Mouse (Mus musculus): ENCODE results near the gene Pex26. TPM values are rescaled to one million over a fixed set of nuclear protein-coding genes. Genes with fewer than 3 reads are reported as not detected.

The Pex26 gene
- total and polyA plus RNA-seq, 3 experiments, result 6.9 to 9.9 TPM; not detected in 1

GRCm38 (mm10) chr6:121185232-121185631 is 1.8 kb downstream of the Pex26 start:
- Histone ChIP-seq H3K9ac (ENCODE audit: control insufficient read depth, low read depth, low read length, poor library complexity, severe bottlenecking) (peak overlapping the region; percentile 60), H3K4me3 (ENCODE audit: control insufficient read depth in 1 of 2, insufficient read depth in 1 of 2, low read depth in 2 of 2, low read length in 2 of 2) (peak overlapping the region; percentile 24 to 28), H3K4me1 (ENCODE audit: control insufficient read depth in 1 of 2, insufficient read depth in 2 of 2, low read length in 2 of 2) (peaks cover 2 to 3% of the 10 kb centered on the region in 2 experiments; a peak in 3 of 4 replicates)

GRCm38 (mm10) chr6:121191261-121192009 is 8.0 kb downstream of the Pex26 start:
- Histone ChIP-seq H3K4me1 (ENCODE audit: control insufficient read depth in 1 of 2, insufficient read depth in 2 of 2, low read length in 2 of 2) (peaks cover 2 to 10% of the 10 kb centered on the region in 2 experiments; a peak in 3 of 4 replicates), H3K79me2 (ENCODE audit: control insufficient read depth, insufficient read depth, low read length, poor library complexity) (no peaks in the 10 kb centered on the region), H3K4me3 (ENCODE audit: control insufficient read depth in 1 of 2, insufficient read depth in 1 of 2, low read depth in 2 of 2, low read length in 2 of 2) (no peak overlapping the region), H3K27me3 (ENCODE audit: control insufficient read depth in 1 of 2, insufficient read depth in 2 of 2, low read length in 2 of 2) (no peaks in the 10 kb centered on the region), H3K27ac (ENCODE audit: control insufficient read depth, low read depth, low read length) (no peak overlapping the region; the same call in 1 of the 2 replicates), H3K9me3 (replicated peaks; ENCODE audit: insufficient read depth, low read length) (no peaks in the 10 kb centered on the region), H3K36me3 (ENCODE audit: control insufficient read depth in 1 of 2, insufficient read depth in 2 of 2, low read length in 2 of 2) (peaks cover 0 to 8% of the 10 kb centered on the region in 2 experiments), H3K9ac (ENCODE audit: control insufficient read depth, low read depth, low read length, poor library complexity, severe bottlenecking) (no peak overlapping the region)
- peak; percentile 58 for DNase-seq (ENCODE audit: low read depth, low spot score)
- TF ChIP-seq CHD2 (IDR thresholded peaks at IDR 0.05; ENCODE audit: low read length) (no peak), MEF2A (IDR thresholded peaks at IDR 0.05; ENCODE audit: extremely low read depth, insufficient replicate concordance, low read depth, low read length, poor library complexity, severe bottlenecking) (no peak), ETS1 (IDR thresholded peaks at IDR 0.05; ENCODE audit: low read depth, low read length) (no peak), NELFE (IDR thresholded peaks at IDR 0.05; ENCODE audit: low read depth, low read length) (no peak), CTCF (IDR thresholded peaks at IDR 0.05 in 2 of 3, conservative IDR thresholded peaks at IDR 0.05 in 1 of 3; ENCODE audit: control insufficient read depth in 1 of 3, insufficient read depth in 1 of 3, low read depth in 2 of 3, low read length in 3 of 3, poor library complexity in 1 of 3, severe bottlenecking in 1 of 3) (no peak), ZC3H11A (IDR thresholded peaks at IDR 0.05; ENCODE audit: low read depth, low read length) (no peak), POLR2A (IDR thresholded peaks at IDR 0.05; ENCODE audit: control insufficient read depth in 1 of 2, insufficient read depth in 1 of 2, low read depth in 1 of 2, low read length in 2 of 2, poor library complexity in 1 of 2) (no peak), EP300 (IDR thresholded peaks at IDR 0.05; ENCODE audit: low read depth in 1 of 2, low read length in 2 of 2) (peak; percentile 35 to 38; a peak in 2 of 4 replicates), E2F4 (IDR thresholded peaks at IDR 0.05; ENCODE audit: borderline replicate concordance, low read depth, low read length) (no peak), CHD1 (IDR thresholded peaks at IDR 0.05; ENCODE audit: low read depth, low read length) (no peak), TCF12 (IDR thresholded peaks at IDR 0.05; ENCODE audit: low read depth, low read length) (no peak), MAX (IDR thresholded peaks at IDR 0.05; ENCODE audit: low read length) (no peak), NRF1 (IDR thresholded peaks at IDR 0.05; ENCODE audit: insufficient read depth, low read depth, low read length, poor library complexity, severe bottlenecking) (no peak), MAFK (IDR thresholded peaks at IDR 0.05; ENCODE audit: borderline replicate concordance, low read depth, low read length) (no peak), SIN3A (IDR thresholded peaks at IDR 0.05; ENCODE audit: low read length) (0 out of 2 replicates have a peak, but pooled peaks have one; percentile 20), GABPA (IDR thresholded peaks at IDR 0.05; ENCODE audit: low read depth, low read length) (no peak), RCOR1 (IDR thresholded peaks at IDR 0.05; ENCODE audit: low read depth, low read length) (peak; percentile 72), TBP (IDR thresholded peaks at IDR 0.05; ENCODE audit: low read depth, low read length) (no peak), MYC (IDR thresholded peaks at IDR 0.05; ENCODE audit: low read depth, low read length) (no peak), ELF1 (IDR thresholded peaks at IDR 0.05; ENCODE audit: low read depth, low read length) (0 out of 2 replicates have a peak, but pooled peaks have one; percentile 19)

More at GRCm38 (mm10) chr6:121185232-121185631, 1.8 kb downstream of the Pex26 start:
- H3K27me3 ChIP-seq (ENCODE audit: control insufficient read depth in 1 of 2, insufficient read depth in 2 of 2, low read length in 2 of 2), result no peaks in the 10 kb centered on the region
- no peaks in the 10 kb centered on the region for H3K9me3 ChIP-seq (replicated peaks; ENCODE audit: insufficient read depth, low read length)
- H3K27ac ChIP-seq (ENCODE audit: control insufficient read depth, low read depth, low read length), result no peak overlapping the region
- no peak for TF ChIP-seq RAD21 (IDR thresholded peaks at IDR 0.05; ENCODE audit: low read depth, low read length)
- no peak for TF ChIP-seq POLR2AphosphoS2 (IDR thresholded peaks at IDR 0.05; ENCODE audit: low read length)
- TF ChIP-seq GABPA (IDR thresholded peaks at IDR 0.05; ENCODE audit: low read depth, low read length), result no peak
- no peak for TF ChIP-seq TCF12 (IDR thresholded peaks at IDR 0.05; ENCODE audit: low read depth, low read length)
- no peak for TF ChIP-seq USF1 (IDR thresholded peaks at IDR 0.05; ENCODE audit: low read depth, low read length)
- TF ChIP-seq MAFK (IDR thresholded peaks at IDR 0.05; ENCODE audit: borderline replicate concordance, low read depth, low read length), result no peak
- no peak for TF ChIP-seq ELF1 (IDR thresholded peaks at IDR 0.05; ENCODE audit: low read depth, low read length)
- H3K79me2 ChIP-seq (ENCODE audit: control insufficient read depth, insufficient read depth, low read length, poor library complexity), result peaks cover 8% of the 10 kb centered on the region
- no peak for DNase-seq (ENCODE audit: low read depth, low spot score)
- peaks cover 0 to 3% of the 10 kb centered on the region in 2 experiments; a peak in 3 of 4 replicates for H3K36me3 ChIP-seq (ENCODE audit: control insufficient read depth in 1 of 2, insufficient read depth in 2 of 2, low read length in 2 of 2)

Data from MEL (cell line).